Mouse (Mus musculus) natural killer cell, adult 2 months (primary cell): Measurements from ENCODE around the gene Pxk.

Experiments
- DNase-seq, 2 experiments: peaks; one replicate each; pipeline ENCODE4 v3.0.0; 2022; ENCODE audit warnings: low spot score in 2 of 2

Gene Pxk

DNA sequence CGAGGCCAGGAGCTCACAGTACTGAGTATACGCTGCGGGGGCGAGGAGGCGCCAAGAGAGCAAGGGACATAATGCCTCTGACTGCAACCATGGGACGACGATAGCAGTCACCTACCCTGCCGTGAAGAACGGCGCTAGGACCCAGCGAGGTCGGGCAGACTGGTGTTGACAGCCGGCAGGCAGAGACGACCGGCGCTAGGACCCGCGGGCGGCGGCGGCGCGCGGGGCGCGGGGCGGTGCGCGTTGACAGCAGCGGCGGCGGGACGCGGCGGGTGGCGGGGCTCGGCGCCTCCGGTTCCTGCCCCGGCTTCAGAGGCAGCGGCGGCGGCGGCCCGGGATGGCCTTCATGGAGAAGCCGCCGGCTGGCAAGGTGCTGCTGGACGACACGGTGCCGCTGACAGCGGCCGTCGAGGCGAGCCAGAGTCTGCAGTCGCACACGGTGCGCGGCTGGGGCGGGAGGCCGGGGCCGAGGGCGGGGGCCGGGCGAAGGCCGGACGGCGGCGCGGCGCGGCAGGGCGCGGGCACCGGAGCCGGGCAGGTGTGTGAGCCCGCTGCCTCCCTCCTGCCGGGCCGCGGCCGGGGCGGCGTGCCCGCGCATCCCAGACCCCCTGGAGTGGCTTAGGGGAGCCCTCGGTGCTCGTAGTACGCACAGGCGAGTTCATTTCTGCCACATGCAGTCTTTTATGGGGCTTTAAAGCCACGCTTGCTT, at the start of gene Pxk:
Pxk (plus strand) TSS at position 234 of the 709 bp plus-strand sequence.
- DNase-seq: peak; percentile 70 to 84

DNA sequence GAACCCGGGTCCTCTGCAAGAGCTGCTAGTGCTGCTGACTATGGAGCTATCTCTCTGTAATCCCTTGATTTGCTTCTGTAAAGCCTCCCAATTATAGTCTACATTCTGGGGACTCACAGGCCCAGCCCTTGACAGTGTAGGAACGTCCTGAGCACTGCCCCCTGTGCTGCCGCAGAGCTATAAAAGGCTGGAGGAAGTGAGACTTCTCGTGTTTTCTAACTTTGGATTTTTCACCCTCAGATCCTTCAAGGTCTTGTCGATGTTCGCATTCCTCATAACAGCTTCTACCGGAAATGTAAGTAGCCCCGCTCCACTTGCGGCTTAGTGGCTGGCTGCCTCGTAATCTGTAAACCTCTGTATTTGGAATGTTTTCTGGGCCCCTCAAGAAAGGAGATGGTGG, 48.7 kb upstream of the Pxk start:
- DNase-seq: no peak

DNA sequence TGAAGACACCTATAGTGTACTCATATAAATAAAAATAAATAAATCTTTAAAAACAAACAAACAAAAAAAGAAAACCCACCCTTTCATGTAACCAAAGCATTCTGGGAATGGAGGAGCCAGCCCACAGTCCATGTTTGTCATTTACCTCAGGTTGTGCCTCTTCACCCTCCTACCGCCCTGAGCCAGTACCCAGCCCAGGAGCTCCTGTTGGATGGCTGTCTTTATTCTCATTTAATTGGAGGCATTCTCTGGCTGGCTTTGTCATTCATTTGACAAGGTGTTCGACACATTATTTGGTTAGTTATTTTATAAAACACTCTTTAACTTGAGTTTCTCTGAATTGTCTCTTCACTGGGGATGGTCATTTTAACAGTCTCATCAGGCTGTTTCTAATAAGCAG, 46.1 kb upstream of the Pxk start:
- DNase-seq: no peak

GRCm38 (mm10) chr14:8052661-8053060, 45.4 kb upstream of the Pxk start:
- DNase-seq: no peak

GRCm38 (mm10) chr14:8054310-8055102, 43.5 kb upstream of the Pxk start:
- no peak for DNase-seq

GRCm38 (mm10) chr14:8056076-8056475, 41.9 kb upstream of the Pxk start:
- DNase-seq: no peak

DNA sequence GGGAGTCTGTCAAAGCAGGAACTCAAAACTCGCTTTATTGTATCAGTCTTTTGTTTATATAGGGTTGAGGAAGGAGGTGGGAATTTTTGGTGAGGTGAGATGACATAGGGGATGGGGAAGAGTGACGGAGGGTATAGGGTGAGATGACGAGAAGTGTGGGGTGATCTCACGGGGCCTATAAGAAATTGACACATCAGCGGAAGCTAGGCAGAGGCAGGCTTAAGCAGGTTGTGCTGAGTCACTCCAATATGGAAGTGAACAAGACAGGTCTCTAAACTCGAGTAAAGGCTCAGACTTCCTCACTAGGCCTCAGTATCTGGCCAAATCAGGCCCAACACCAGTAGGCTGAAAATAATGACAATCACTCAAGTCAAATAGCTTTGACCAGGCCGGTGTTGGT, 38.1 kb upstream of the Pxk start:
- DNase-seq: no peak

DNA sequence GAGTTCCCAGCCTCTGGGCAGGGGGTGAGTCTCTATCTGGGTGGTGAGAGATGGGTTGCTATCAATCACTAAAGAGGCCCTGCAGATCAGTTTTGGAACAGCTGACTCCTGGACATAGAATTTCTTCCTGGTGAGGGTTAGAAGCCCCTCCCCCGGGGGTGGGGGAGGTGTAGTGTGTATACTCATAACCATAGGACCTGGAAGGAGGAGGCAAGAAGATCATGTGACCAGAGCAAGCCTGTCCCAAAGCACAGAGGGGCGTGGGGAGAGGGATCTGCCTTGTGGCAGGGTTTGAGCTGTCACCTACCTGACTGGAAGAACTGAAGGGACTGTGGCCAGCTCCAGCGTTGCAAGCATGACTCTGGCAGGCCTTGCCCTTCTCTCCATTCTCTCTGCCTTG, 35.9 kb upstream of the Pxk start:
- no peak for DNase-seq

- DNase-seq: no peak
Observed at GRCm38 (mm10) chr14:8062537-8063301, 35.3 kb upstream of the Pxk start.

GRCm38 (mm10) chr14:8063835-8064785, 33.9 kb upstream of the Pxk start:
- no peak for DNase-seq

- DNase-seq: peak; percentile 94 to 95
Observed at GRCm38 (mm10) chr14:8080165-8080679, 17.8 kb upstream of the Pxk start, which contains the start of gene Rpp14. Rpp14 (plus strand) TSS chr14:8080367.

DNA sequence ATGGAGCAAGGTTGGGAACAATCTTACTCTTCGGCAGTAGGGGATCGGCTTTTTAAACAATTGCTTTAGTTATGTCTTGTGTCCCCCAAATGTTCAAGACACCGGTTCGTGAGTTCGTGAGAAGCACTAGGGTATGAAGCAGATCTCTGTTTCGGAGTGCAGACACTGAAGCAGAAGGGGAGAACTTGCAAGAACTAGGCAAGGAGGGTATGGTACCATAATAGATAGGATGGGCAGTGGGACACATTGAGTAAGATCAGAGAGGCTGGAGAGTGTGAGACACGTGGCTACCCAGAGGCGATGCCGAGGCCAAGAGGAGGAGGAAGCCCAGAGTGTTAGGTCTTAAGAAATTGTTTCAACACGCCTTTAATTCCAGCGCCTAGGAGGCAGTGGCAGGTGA, 17.3 kb upstream of the Pxk start:
- DNase-seq: peak in 1 of 2 experiments; percentile 28

GRCm38 (mm10) chr14:8082949-8083348, 15.1 kb upstream of the Pxk start:
- no peak for DNase-seq

GRCm38 (mm10) chr14:8089016-8089415, 9.0 kb upstream of the Pxk start:
- DNase-seq: no peak

DNA sequence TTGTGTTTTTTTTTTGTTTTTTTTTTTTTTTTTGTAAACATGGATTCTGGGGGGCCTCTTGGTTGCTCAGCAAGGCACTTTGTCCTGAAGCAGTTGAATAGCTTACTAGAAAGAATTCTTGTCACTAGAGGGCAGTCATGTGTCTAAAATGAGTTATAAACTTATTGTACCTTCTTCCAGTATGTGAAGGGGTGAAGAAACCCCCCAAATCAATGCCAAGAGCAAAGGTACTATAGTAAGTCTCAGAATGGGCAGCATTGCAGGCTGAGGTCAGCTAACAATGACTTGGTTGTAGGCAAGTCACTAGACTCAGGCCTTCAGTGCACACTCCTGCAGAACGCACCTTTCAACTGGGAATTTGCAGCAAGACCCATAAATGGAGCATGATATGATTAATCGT, 5.4 kb upstream of the Pxk start:
- DNase-seq: no peak

DNA sequence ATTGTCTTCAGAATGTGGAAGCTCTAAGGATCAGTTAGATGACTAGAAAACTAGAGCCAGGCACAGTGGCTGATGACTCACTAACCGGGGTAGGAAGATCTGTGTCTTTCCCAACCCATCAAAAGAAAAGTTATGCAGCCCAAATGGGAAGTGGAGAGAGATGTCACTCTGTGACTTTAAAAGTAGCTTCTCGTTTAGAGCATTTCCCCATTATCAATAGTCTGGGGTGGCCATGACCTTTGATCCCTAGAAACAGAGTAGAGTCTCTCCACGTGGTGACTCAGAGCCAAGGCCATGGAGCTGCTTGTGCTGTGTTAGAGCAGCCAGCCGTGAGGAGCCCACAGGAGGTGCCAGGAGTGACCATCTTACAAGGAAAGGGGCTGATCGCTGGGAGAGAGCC, 4.6 kb upstream of the Pxk start:
- no peak for DNase-seq

GRCm38 (mm10) chr14:8094931-8095561, 3.0 kb upstream of the Pxk start:
- no peak for DNase-seq

DNA sequence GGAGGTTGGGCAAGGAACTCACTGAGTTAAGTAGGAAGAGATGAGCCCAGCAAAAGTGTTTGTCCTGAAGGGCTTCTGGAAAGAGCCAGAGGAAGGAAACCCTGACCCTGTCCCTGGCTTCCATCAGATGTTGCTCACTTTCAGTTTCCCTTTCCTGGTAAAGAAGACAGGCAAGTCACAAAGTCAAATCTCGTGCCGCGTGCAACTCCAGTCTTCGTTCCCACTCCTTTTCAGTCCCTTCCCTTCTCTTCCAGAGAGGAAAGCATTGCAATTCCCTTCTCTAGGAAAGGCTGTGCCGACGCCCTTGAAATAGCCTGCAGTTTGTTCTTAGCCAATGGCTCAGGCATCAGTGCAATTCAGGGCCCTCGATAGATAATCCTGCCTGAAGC, 2.5 kb upstream of the Pxk start:
- DNase-seq: no peak

GRCm38 (mm10) chr14:8098687-8098995, 630 bp downstream of the Pxk start:
- DNase-seq: no peak

DNA sequence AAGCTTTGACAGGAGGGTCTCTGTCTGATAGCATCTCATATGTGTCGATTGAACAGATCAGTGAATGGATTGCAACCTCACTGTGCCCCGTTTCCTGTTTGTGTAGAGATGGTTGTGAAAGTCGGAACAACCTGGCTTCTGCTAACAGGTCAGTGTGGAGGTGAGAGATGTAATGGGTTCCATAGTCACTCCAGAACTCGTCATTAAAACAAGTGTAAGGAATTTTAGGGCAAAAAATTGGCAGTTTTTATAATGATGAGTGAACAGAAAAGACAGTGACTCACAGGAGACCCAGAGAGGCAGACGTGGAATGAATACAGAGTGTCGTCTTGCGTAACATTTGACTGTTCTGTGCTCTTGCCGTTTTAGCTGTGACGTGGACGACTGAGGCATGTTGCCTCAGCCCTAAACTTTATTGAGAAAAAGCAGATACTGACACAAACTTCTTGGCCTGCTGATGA, 1.6 kb downstream of the Pxk start:
- DNase-seq: peak; percentile 16 to 32

DNA sequence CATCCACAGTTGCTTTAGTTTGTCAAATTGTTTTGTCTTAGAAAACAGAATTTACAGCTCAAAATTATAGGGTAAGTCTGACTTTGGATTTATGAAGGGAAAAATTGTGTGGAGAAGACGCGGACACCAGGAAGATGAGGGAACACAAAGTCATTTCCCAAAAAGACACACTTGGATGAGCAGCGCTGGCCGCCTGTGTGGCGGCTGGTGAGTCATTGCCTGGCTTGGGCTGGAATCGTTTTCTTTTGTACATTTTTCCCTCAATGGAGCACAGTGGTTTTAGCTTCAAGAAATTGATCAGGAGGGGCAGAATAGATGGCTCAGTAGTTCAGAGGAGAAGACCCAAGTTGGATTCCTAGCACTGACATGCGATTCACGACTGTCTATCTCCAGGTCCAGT, 3.9 kb downstream of the Pxk start:
- DNase-seq: no peak
